Mouse (Mus musculus): ENCODE measurements around the gene Clrn3.
A peak's percentile ranks its signal among the peaks of the same experiment; 100 is the strongest.

Clrn3 gene

DNA sequence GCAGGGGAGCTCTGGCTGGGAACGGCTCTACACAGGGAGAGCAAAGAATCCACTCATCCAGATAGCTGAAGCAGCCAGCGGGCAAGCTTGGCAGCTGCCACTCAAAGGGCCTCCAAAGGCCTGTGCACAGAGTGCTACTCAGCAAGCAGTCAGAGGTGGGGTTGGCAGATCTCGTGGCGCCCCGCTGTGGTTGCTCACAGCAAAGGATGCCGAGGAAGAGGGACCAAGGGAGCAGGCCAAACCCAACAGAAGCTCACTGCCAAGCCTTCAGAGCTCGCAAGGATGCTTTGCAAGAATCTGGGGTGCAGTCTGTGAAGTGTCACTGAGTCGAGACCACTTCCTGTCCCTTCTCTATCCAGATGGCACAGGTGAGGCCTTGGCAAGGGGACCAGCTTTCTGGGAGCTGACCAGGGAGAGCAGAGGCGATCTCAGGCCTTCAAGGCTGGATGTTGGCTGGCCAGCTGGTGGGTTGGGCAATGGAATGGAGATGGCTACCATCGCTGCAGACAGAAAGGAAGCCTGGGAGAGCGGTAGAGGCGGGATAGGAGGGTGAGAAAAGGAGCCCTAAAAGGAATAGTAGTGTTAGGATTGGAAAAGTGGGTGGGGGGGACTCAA lies 42.6 kb downstream of the Clrn3 start:
- DNase-seq, result peak; percentile 2

DNA sequence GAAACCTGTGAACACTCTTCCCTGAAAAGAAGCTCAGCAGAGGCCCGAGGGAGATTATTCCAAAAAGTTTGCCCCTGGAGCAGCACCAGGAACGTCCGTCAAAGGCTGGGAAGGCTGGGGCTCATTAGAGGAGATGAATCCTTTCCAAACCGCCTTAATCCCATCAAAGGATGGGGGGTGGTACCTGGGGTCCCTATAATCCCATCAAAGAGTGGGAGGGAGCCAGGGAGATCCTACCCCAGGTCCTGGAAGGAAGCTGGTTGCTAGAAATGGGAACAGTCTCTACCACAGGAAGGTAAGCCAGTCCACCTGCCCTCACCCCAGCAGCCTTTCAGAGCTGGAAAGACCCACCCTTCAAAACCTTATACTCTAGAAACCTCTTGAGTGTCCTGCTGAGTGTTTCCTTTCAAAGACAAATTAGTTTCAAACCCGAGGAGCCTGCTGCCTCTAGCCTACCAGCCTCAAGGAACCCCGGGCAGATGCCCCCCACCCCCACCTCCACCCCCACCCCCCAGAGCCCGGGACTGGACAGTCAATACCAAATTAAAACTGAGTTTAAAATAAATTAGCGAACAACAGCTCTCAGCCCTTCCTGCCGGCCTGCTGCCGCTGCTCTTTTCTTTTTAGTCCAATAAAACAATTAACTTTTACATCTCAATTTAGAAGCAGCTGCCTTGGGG lies 43.2 kb downstream of the Clrn3 start:
- no peak for DNase-seq

GRCm38 (mm10) chr7:135484341-135484740 lies 44.1 kb downstream of the Clrn3 start:
- no peak for DNase-seq

- no peak for DNase-seq
Observed at GRCm38 (mm10) chr7:135483751-135484150, 44.7 kb downstream of the Clrn3 start.

DNA sequence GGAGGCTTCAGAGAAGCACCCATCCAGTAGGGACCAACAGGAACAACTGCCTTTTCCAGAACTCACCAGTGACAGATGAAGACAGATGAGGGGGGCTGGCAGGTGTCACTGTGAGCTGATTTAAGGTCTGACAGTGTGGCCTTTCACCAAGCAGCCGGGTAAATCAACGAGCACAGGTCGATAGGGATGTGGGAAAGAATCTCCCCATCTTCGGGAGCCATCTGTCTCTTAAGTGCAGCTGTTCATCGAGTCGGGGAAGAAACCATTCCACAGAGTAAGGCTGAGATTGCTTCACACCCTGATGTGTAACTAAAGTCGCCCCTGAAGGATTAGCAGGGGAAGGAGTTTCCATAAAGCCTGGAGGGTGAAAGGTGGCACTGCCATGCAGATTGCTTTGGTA lies 47.3 kb downstream of the Clrn3 start:
- DNase-seq, result no peak

- no peak for DNase-seq
Observed at GRCm38 (mm10) chr7:135479912-135480311, 48.5 kb downstream of the Clrn3 start.

DNA sequence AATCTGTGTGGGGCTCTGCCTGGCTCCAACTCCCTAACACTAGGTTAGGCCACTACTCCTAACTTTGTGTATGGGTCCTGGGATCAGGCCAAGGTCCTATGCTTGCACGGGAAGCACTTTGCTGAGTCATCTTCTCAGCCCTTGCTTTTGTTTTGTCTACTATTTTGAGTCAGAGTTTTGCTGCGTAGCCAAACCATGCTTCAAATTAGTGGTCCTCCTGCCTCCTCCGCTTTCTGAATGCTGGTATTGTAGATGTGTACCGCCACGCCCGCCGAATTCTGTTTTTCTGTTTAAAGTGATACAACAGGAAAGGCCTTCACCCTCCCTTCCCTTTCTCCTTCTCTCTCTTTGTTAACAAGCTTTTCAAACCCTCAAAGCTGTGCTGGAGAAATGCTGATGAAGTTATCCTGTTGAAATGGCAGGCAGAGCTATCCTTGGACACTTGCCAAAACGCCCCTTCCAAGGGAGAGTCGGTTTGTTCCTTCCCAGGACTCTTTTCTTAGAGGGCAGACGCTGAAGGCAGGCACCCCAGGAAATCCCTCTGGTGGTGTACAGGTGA lies 49.1 kb downstream of the Clrn3 start:
- no peak for DNase-seq

DNA sequence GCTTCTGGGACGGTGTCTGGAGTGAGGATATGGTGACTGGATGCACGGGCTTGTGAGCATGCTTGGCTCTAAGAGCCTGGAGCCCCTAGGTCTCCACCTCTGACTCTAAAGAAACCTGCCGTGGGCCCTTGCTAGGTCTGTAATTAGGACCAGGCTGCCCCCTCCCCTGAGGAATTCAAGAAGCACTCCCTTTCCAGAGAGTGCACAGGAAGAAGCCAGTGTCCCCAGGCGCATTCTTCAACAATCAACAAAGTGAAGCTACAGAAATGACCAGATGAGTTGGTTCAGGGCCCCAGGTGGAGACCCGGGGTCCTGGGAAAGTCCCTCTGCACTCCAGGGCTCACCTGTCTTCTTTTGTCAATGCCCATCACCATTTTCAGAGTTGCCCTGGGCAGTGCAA lies 51.2 kb downstream of the Clrn3 start:
- no peak for DNase-seq

DNA sequence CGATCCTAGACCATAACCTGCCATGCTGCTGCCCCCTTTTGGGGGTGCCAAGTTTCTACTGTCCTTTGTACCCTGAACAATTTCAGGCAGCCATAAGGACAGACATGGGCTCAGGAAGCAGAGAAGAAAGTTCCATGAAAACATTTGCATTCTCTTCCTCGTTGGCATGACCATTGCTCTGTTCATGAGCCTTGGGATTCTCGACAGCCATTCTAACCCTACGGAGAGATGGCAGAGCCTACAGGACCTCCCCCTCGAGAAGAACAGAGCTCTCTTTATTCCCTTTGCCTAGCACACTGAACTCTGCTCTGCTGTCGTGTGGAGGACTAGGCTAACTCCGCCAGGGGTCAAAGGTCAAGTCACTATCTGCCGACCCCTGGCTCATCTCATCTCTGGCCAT lies 52.5 kb downstream of the Clrn3 start:
- DNase-seq, result no peak

DNA sequence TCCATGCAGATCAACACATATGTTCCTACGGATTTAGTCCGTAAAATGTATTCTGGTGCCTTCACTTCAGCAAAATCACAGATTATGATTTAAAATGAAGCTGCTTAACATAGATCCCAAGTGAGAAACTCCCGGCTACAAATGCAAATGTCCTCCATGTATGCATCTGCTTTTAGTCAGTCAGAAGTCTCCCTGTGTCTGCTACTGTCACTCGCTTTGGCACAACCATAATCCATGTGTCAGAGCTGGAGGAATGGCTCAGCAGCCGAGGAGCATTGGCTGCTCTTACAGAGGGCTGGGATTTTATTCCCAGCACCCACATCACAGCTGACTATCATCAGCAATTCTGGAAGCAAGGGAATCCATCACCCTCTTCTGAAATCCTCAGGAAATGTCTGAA lies 58.1 kb downstream of the Clrn3 start:
- no peak for DNase-seq

DNA sequence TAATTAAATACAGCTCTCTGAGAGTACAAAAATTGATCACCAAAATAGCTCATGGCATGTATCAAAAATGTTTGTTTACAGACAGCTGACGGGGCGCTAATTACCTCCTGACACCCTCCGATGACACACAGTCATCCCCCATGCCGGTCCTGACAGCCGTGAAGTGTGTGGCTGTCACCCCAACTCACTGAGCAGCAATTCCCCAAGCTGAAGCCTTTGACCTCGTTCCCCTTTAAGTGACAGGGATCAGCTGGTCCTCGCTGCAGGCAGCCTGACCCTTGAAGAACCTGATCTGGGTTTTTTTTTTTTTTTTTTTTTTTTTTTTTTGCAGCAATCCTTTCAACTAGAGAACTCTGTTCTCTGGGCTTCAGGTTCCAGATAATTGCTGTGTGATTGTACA lies 59.8 kb downstream of the Clrn3 start:
- no peak for DNase-seq

- peak; percentile 0 for DNase-seq
Observed at GRCm38 (mm10) chr7:135465293-135465692, 63.2 kb downstream of the Clrn3 start.

GRCm38 (mm10) chr7:135464689-135465259 lies 63.7 kb downstream of the Clrn3 start:
- DNase-seq, result peak; percentile 34
